Mouse (Mus musculus): Measurements from ENCODE around the gene Clta. TPM values are rescaled to one million over a fixed set of nuclear protein-coding genes. Genes with fewer than 3 reads are reported as not detected.

Clta gene
- polyA plus RNA-seq, 1 experiment, result 273 TPM

GRCm38 (mm10) chr4:44072873-44073441 lies 68.7 kb downstream of the Clta start:
- Histone ChIP-seq H3K4me3 (peak overlapping the region; percentile 49), H3K4me2 (ENCODE audit: low read depth) (peak overlapping the region; percentile 91), H3K27me3 (ENCODE audit: control insufficient read depth, insufficient read depth, insufficient read length) (no peaks in the 10 kb centered on the region), H3K79me2 (ENCODE audit: control insufficient read depth, insufficient read depth) (peaks cover 10% of the 10 kb centered on the region), H3K36me3 (ENCODE audit: control insufficient read depth, insufficient read depth) (no peaks in the 10 kb centered on the region), H3ac (ENCODE audit: control insufficient read depth, insufficient read length) (peak overlapping the region; percentile 14)
- TF ChIP-seq SRF (IDR thresholded peaks at IDR 0.05; ENCODE audit: control insufficient read depth, insufficient read length, low read depth), result no peak
- TF ChIP-seq MAX (IDR thresholded peaks at IDR 0.05; ENCODE audit: low read depth), result no peak
- no peak for TF ChIP-seq CEBPB (IDR thresholded peaks at IDR 0.05; ENCODE audit: insufficient read depth, poor library complexity, severe bottlenecking)
- no peak for TF ChIP-seq USF1 (IDR thresholded peaks at IDR 0.05; ENCODE audit: low read depth)
- TF ChIP-seq TCF12 (IDR thresholded peaks at IDR 0.05; ENCODE audit: insufficient read depth, poor library complexity, severe bottlenecking), result no peak
- no peak for TF ChIP-seq POLR2A (IDR thresholded peaks at IDR 0.05; ENCODE audit: insufficient read length, low read depth)
- no peak for TF ChIP-seq TCF3 (IDR thresholded peaks at IDR 0.05; ENCODE audit: insufficient read length, low read depth)
- no peak for TF ChIP-seq REST (IDR thresholded peaks at IDR 0.05; ENCODE audit: insufficient read depth, insufficient read length)
- TF ChIP-seq POLR2AphosphoS2 (IDR thresholded peaks at IDR 0.05; ENCODE audit: insufficient read length, low read depth), result no peak
- TF ChIP-seq E2F4 (IDR thresholded peaks at IDR 0.05; ENCODE audit: insufficient read depth), result no peak
- TF ChIP-seq MYOD1 (IDR thresholded peaks at IDR 0.05; ENCODE audit: control insufficient read depth in 1 of 3, insufficient read length in 2 of 3, low read depth in 2 of 3), result no peak
- TF ChIP-seq MYOG (IDR thresholded peaks at IDR 0.05; ENCODE audit: control insufficient read depth in 1 of 3, insufficient read depth in 1 of 3, insufficient read length in 2 of 3, low read depth in 2 of 3), result no peak

- TF ChIP-seq TCF3 (IDR thresholded peaks at IDR 0.05; ENCODE audit: insufficient read length, low read depth) (no peak), CEBPB (IDR thresholded peaks at IDR 0.05; ENCODE audit: insufficient read depth, poor library complexity, severe bottlenecking) (no peak), MAX (IDR thresholded peaks at IDR 0.05; ENCODE audit: low read depth) (no peak), MYOD1 (IDR thresholded peaks at IDR 0.05; ENCODE audit: control insufficient read depth in 1 of 3, insufficient read length in 2 of 3, low read depth in 2 of 3) (no peak), POLR2AphosphoS2 (IDR thresholded peaks at IDR 0.05; ENCODE audit: insufficient read length, low read depth) (no peak), TCF12 (IDR thresholded peaks at IDR 0.05; ENCODE audit: insufficient read depth, poor library complexity, severe bottlenecking) (no peak), SRF (IDR thresholded peaks at IDR 0.05; ENCODE audit: control insufficient read depth, insufficient read length, low read depth) (no peak), MYOG (IDR thresholded peaks at IDR 0.05; ENCODE audit: control insufficient read depth in 1 of 3, insufficient read depth in 1 of 3, insufficient read length in 2 of 3, low read depth in 2 of 3) (no peak), REST (IDR thresholded peaks at IDR 0.05; ENCODE audit: insufficient read depth, insufficient read length) (no peak), E2F4 (IDR thresholded peaks at IDR 0.05; ENCODE audit: insufficient read depth) (no peak), POLR2A (IDR thresholded peaks at IDR 0.05; ENCODE audit: insufficient read length, low read depth) (no peak), USF1 (IDR thresholded peaks at IDR 0.05; ENCODE audit: low read depth) (no peak)
- peaks cover 10% of the 10 kb centered on the region for H3K79me2 ChIP-seq (ENCODE audit: control insufficient read depth, insufficient read depth)
- H3ac ChIP-seq (ENCODE audit: control insufficient read depth, insufficient read length), result no peak overlapping the region
- no peak overlapping the region for H3K4me2 ChIP-seq (ENCODE audit: low read depth)
- H3K36me3 ChIP-seq (ENCODE audit: control insufficient read depth, insufficient read depth), result no peaks in the 10 kb centered on the region
- H3K4me3 ChIP-seq, result no peak overlapping the region
- H3K27me3 ChIP-seq (ENCODE audit: control insufficient read depth, insufficient read depth, insufficient read length), result no peaks in the 10 kb centered on the region
These were observed 69.5 kb downstream of the Clta start for GRCm38 (mm10) chr4:44073799-44074198.

DNA sequence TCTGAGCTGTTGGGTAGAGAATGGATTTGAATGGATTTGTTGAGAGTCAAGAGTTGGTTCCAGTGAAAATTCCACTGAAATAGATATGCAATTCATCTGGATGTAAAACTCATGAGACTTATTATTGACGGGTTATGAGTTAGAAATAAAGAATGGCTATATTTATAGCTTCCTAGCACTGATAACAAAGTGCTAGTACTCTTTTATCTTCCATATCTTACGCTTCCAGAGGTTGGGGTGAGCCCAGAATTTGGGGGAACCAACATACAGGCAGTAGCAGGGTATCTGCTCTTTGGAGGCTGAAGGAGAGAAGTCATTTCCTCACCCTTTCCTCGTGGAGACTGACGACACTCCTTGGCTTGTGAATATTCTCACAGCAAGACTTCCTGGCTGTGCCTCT lies 70.2 kb downstream of the Clta start:
- Histone ChIP-seq H3K79me2 (ENCODE audit: control insufficient read depth, insufficient read depth) (peaks cover 10% of the 10 kb centered on the region), H3K4me3 (no peak overlapping the region), H3K4me2 (ENCODE audit: low read depth) (no peak overlapping the region), H3ac (ENCODE audit: control insufficient read depth, insufficient read length) (no peak overlapping the region), H3K27me3 (ENCODE audit: control insufficient read depth, insufficient read depth, insufficient read length) (no peaks in the 10 kb centered on the region), H3K36me3 (ENCODE audit: control insufficient read depth, insufficient read depth) (no peaks in the 10 kb centered on the region)
- TF ChIP-seq SRF (IDR thresholded peaks at IDR 0.05; ENCODE audit: control insufficient read depth, insufficient read length, low read depth) (no peak), MYOG (IDR thresholded peaks at IDR 0.05; ENCODE audit: control insufficient read depth in 1 of 3, insufficient read depth in 1 of 3, insufficient read length in 2 of 3, low read depth in 2 of 3) (no peak), TCF3 (IDR thresholded peaks at IDR 0.05; ENCODE audit: insufficient read length, low read depth) (no peak), REST (IDR thresholded peaks at IDR 0.05; ENCODE audit: insufficient read depth, insufficient read length) (no peak), MAX (IDR thresholded peaks at IDR 0.05; ENCODE audit: low read depth) (no peak), POLR2AphosphoS2 (IDR thresholded peaks at IDR 0.05; ENCODE audit: insufficient read length, low read depth) (no peak), CEBPB (IDR thresholded peaks at IDR 0.05; ENCODE audit: insufficient read depth, poor library complexity, severe bottlenecking) (no peak), TCF12 (IDR thresholded peaks at IDR 0.05; ENCODE audit: insufficient read depth, poor library complexity, severe bottlenecking) (no peak), MYOD1 (IDR thresholded peaks at IDR 0.05; ENCODE audit: control insufficient read depth in 1 of 3, insufficient read length in 2 of 3, low read depth in 2 of 3) (no peak), E2F4 (IDR thresholded peaks at IDR 0.05; ENCODE audit: insufficient read depth) (no peak), USF1 (IDR thresholded peaks at IDR 0.05; ENCODE audit: low read depth) (no peak), POLR2A (IDR thresholded peaks at IDR 0.05; ENCODE audit: insufficient read length, low read depth) (no peak)

GRCm38 (mm10) chr4:44078358-44078933 lies 74.2 kb downstream of the Clta start:
- Histone ChIP-seq H3K4me2 (ENCODE audit: low read depth) (no peak overlapping the region), H3ac (ENCODE audit: control insufficient read depth, insufficient read length) (no peak overlapping the region), H3K36me3 (ENCODE audit: control insufficient read depth, insufficient read depth) (no peaks in the 10 kb centered on the region), H3K79me2 (ENCODE audit: control insufficient read depth, insufficient read depth) (no peaks in the 10 kb centered on the region), H3K4me3 (no peak overlapping the region), H3K27me3 (ENCODE audit: control insufficient read depth, insufficient read depth, insufficient read length) (no peaks in the 10 kb centered on the region)
- TF ChIP-seq MYOG (IDR thresholded peaks at IDR 0.05; ENCODE audit: control insufficient read depth in 1 of 3, insufficient read depth in 1 of 3, insufficient read length in 2 of 3, low read depth in 2 of 3), result no peak
- no peak for TF ChIP-seq E2F4 (IDR thresholded peaks at IDR 0.05; ENCODE audit: insufficient read depth)
- TF ChIP-seq USF1 (IDR thresholded peaks at IDR 0.05; ENCODE audit: low read depth), result no peak
- no peak for TF ChIP-seq SRF (IDR thresholded peaks at IDR 0.05; ENCODE audit: control insufficient read depth, insufficient read length, low read depth)
- no peak for TF ChIP-seq TCF12 (IDR thresholded peaks at IDR 0.05; ENCODE audit: insufficient read depth, poor library complexity, severe bottlenecking)
- no peak for TF ChIP-seq TCF3 (IDR thresholded peaks at IDR 0.05; ENCODE audit: insufficient read length, low read depth)
- TF ChIP-seq POLR2AphosphoS2 (IDR thresholded peaks at IDR 0.05; ENCODE audit: insufficient read length, low read depth), result no peak
- no peak for TF ChIP-seq MAX (IDR thresholded peaks at IDR 0.05; ENCODE audit: low read depth)
- no peak for TF ChIP-seq REST (IDR thresholded peaks at IDR 0.05; ENCODE audit: insufficient read depth, insufficient read length)
- no peak for TF ChIP-seq POLR2A (IDR thresholded peaks at IDR 0.05; ENCODE audit: insufficient read length, low read depth)
- TF ChIP-seq CEBPB (IDR thresholded peaks at IDR 0.05; ENCODE audit: insufficient read depth, poor library complexity, severe bottlenecking), result no peak
- TF ChIP-seq MYOD1 (IDR thresholded peaks at IDR 0.05; ENCODE audit: control insufficient read depth in 1 of 3, insufficient read length in 2 of 3, low read depth in 2 of 3), result no peak

Other genes starting within 250 kb of the Clta start
- gene Olfr159, start 233.4 kb upstream of the Clta start, polyA plus RNA-seq (2012; fragmentation: generic; extraction: Trizol), result not detected
- gene Olfr156, start 180.6 kb upstream of the Clta start, polyA plus RNA-seq (2012; fragmentation: generic; extraction: Trizol), result not detected
- not detected for gene Olfr157, start 164.3 kb upstream of the Clta start, polyA plus RNA-seq (2012; fragmentation: generic; extraction: Trizol)
- gene Olfr155, start 152.9 kb upstream of the Clta start, polyA plus RNA-seq (2012; fragmentation: generic; extraction: Trizol), result not detected
- gene Reck, start 128.9 kb upstream of the Clta start, polyA plus RNA-seq (2012; fragmentation: generic; extraction: Trizol), result 0.61 TPM
- gene Glipr2, start 47.1 kb upstream of the Clta start, polyA plus RNA-seq (2012; fragmentation: generic; extraction: Trizol), result 113 TPM
- gene Ccin, start 21.0 kb upstream of the Clta start, polyA plus RNA-seq (2012; fragmentation: generic; extraction: Trizol), result 0.22 TPM
- gene Gne, start 79.7 kb downstream of the Clta start, polyA plus RNA-seq (2012; fragmentation: generic; extraction: Trizol), result 13.9 TPM
- 12.6 TPM for gene Rnf38, start 229.3 kb downstream of the Clta start, polyA plus RNA-seq (2012; fragmentation: generic; extraction: Trizol)